Mouse (Mus musculus) lung, postnatal 14 days (tissue): ENCODE measurements at regions not wholly inside any gene's neighbourhood (a gene's known extent, or its start where the extent isn't known, plus 50 kb on each side); places are given as distances from the start of the nearest gene placed in this dataset.

Experiments used
- DNase-seq: peaks from one replicate; pipeline ENCODE4 v3.0.0; 2021

- DNase-seq, result no peak
Observed at GRCm38 (mm10) chr7:95460889-95461288, 710.2 kb upstream of the Tenm4 start.

- no peak for DNase-seq
Observed at GRCm38 (mm10) chr7:95465506-95465905, 705.5 kb upstream of the Tenm4 start.

GRCm38 (mm10) chr7:95467028-95467427 is 704.0 kb upstream of the Tenm4 start:
- no peak for DNase-seq

- DNase-seq, result no peak
Observed at GRCm38 (mm10) chr7:95473892-95474291, 697.2 kb upstream of the Tenm4 start.

- DNase-seq, result no peak
Observed at GRCm38 (mm10) chr7:95480121-95480726, 690.8 kb upstream of the Tenm4 start.

- DNase-seq, result peak; percentile 57
Observed at GRCm38 (mm10) chr7:95489666-95490065, 681.4 kb upstream of the Tenm4 start.

- DNase-seq, result no peak
Observed at GRCm38 (mm10) chr7:95494793-95495192, 676.3 kb upstream of the Tenm4 start.

GRCm38 (mm10) chr7:95502959-95503358 is 668.1 kb upstream of the Tenm4 start:
- DNase-seq, result no peak

GRCm38 (mm10) chr7:95547256-95547655 is 623.8 kb upstream of the Tenm4 start:
- no peak for DNase-seq

GRCm38 (mm10) chr7:95550099-95550498 is 620.9 kb upstream of the Tenm4 start:
- DNase-seq, result no peak

- DNase-seq, result no peak
Observed at GRCm38 (mm10) chr7:95551798-95552387, 619.2 kb upstream of the Tenm4 start.

- no peak for DNase-seq
Observed at GRCm38 (mm10) chr7:95558589-95558988, 612.5 kb upstream of the Tenm4 start.

- DNase-seq, result peak; percentile 47
Observed at GRCm38 (mm10) chr7:95578633-95579032, 592.4 kb upstream of the Tenm4 start.

- DNase-seq, result no peak
Observed at GRCm38 (mm10) chr7:95581325-95581724, 589.7 kb upstream of the Tenm4 start.

- DNase-seq, result no peak
Observed at GRCm38 (mm10) chr7:95598339-95598738, 572.7 kb upstream of the Tenm4 start.

- no peak for DNase-seq
Observed at GRCm38 (mm10) chr7:95613736-95614135, 557.3 kb upstream of the Tenm4 start.

GRCm38 (mm10) chr7:95617370-95617769 is 553.7 kb upstream of the Tenm4 start:
- DNase-seq, result peak; percentile 62

- DNase-seq, result no peak
Observed at GRCm38 (mm10) chr7:95618170-95618569, 552.9 kb upstream of the Tenm4 start.

GRCm38 (mm10) chr7:95620079-95620478 is 551.0 kb upstream of the Tenm4 start:
- no peak for DNase-seq

- DNase-seq, result no peak
Observed at GRCm38 (mm10) chr7:95640683-95641082, 530.4 kb upstream of the Tenm4 start.

GRCm38 (mm10) chr7:95674319-95674718 is 496.7 kb upstream of the Tenm4 start:
- DNase-seq, result no peak

- DNase-seq, result no peak
Observed at GRCm38 (mm10) chr7:95682521-95682920, 488.5 kb upstream of the Tenm4 start.

- no peak for DNase-seq
Observed at GRCm38 (mm10) chr7:95687733-95688132, 483.3 kb upstream of the Tenm4 start.

- no peak for DNase-seq
Observed at GRCm38 (mm10) chr7:95688151-95689146, 482.6 kb upstream of the Tenm4 start.
